Mouse (Mus musculus): ENCODE results near the gene Zzef1. TPM values are rescaled to one million over a fixed set of nuclear protein-coding genes. Genes with fewer than 3 reads are reported as not detected.

Zzef1 gene
- total RNA-seq, 2 experiments from 2014 or later = 24.4 to 29.0 TPM

DNA sequence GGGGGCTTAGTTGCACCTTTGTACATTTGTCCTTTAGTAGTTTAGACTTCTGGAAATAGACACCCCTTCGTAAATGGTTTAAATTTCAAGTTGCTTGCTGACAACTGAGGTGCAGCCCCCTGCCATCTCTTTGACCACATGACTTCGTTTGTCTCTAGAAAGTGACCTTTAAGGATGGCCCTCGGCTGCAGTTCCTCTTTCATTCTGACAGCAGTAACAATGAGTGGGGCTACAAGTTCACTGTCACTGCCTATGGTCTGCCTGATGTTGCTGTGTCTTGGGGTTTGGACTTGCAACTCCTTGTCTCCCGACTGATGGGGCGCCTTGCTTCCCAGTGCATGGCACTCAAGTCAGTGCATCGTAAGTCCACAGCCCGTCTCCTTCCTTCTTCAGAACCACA, 70.4 kb downstream of the Zzef1 start:
- DNase-seq = no peak
- intact Hi-C loops (cut with DNase I) = no loop called here

- DNase-seq = no peak
- intact Hi-C loops (cut with DNase I) = no loop called here
Observed at GRCm38 (mm10) chr11:72872061-72872460, 76.0 kb downstream of the Zzef1 start.

GRCm38 (mm10) chr11:72892623-72893022, 96.6 kb downstream of the Zzef1 start:
- intact Hi-C loops (cut with DNase I) = no loop called here
- no peak for DNase-seq

GRCm38 (mm10) chr11:72908391-72908790, 112.4 kb downstream of the Zzef1 start:
- DNase-seq = no peak
- intact Hi-C loops (cut with DNase I) = no loop called here

DNA sequence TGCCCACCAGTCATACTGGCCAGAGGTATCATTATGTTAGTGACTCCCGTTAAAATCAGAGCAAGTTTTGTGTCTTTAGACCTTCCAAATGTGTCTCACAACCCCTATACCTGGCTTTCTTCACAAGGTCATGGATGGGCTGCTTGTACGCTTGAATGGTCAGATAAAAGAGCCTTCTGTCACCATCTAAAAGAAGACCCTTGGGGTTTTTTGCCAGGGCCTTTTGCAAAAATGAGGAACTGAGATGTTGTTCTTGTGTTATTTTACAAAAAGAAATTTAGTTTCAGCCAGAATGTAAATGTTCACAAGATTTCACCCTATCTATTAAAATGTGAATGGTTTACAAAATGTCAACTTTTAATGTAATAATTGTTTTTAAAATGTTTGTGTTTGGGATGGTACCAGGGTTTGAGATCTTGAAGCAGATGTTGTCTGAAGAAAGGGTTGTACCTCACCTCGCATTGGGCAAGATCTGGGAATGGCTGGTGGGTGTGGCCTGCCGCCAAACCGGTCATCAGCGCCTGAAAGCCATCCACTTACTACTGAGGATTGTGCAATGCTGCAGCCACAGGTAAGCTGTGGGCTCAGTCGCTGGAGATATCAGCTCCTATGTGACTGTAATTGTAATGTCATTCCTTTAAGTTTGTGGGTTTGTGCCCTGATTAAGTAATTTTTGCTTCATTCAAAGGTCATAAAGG, 121.4 kb downstream of the Zzef1 start:
- intact Hi-C loops (cut with DNase I) = no loop called here
- no peak for DNase-seq

- DNase-seq = no peak
- intact Hi-C loops (cut with DNase I) = no loop called here
Observed at GRCm38 (mm10) chr11:72923116-72923515, 127.1 kb downstream of the Zzef1 start.

DNA sequence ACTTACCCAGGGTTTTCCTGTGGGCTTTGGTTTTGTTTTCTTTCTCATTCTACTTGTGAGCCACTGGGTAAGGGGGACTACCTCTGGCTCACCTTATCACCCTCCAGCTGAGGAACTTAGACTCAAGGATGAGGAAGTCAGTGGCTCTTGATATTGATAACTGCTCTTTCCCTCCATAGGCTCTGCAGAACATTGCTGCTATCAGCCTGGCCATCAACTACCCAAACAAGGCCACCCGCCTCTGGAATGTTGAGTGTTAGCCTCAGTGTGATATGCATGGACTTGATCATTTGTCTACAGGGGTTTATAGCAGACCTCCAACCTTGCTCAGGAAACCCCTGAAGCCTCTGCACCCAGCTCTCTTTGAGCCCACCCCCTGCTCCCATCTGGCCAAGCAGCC, 128.4 kb downstream of the Zzef1 start:
- intact Hi-C loops (cut with DNase I) = no loop called here

DNA sequence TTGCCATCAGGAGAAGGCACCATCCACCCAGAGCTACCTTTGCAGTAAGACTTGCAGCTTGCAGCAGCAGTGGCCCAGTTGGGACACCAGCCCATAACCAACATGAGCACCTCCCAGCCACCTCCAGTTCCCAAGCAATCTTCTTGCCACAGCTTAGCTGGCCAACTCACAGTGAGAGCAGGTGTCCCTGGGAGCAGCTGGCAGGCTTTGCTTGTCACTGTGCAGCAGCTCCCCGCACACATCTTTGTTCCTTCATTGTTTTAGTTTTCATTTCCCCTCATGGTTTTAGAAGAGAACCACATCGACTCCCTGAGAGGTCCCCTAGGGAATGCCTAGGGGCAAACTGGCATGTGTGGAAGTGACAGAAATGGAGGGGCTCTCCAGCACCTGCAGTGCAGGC, 129.0 kb downstream of the Zzef1 start:
- DNase-seq = no peak
- intact Hi-C loops (cut with DNase I) = loop anchor here (5.0 kb wide), 3 partner anchors 37 to 117 kb away; partner anchors contain the start of gene Atp2a3

More for the DNA sequence above, 128.4 kb downstream of the Zzef1 start:
- no peak for DNase-seq

DNA sequence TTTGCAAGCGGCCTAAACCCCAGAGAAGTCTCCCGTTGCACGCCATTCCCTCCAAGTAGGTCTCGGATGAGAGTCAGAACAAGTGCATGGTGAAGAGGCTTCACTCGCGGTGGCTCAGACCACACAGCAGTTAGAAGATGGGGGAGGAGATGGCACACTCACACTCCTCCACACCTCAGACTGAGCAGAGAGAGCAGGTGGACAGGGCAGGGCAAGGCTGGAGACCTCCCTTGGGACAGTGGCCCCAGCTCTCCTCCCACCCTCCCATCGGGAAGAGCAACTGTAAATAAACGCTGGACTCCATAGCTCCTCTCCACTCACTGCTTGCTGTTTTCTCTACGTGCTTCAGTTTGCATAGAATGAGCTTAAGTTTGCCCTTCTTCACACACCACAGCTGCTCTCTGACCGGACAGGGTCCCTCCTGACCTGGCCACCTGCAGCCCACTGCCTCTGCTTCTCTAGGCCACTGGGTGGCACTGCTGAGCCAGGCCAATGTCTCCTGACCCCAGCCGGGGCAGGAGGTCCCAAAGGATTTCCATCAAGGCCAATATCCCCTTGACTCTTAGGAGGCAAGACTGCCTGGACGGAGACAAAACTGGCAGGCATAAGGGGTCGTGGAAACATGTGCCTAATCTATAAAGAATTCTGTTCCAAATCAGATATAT, 130.3 kb downstream of the Zzef1 start:
- intact Hi-C loops (cut with DNase I) = loop anchor here (1.0 to 5.0 kb wide), 4 partner anchors 36 to 116 kb away; partner anchors contain the start of gene Atp2a3

GRCm38 (mm10) chr11:72928516-72928915, 132.5 kb downstream of the Zzef1 start:
- DNase-seq = no peak
- intact Hi-C loops (cut with DNase I) = loop anchor here (5.0 kb wide), 3 partner anchors 34 to 114 kb away; partner anchors contain the start of gene Atp2a3

More for the DNA sequence above, 130.3 kb downstream of the Zzef1 start:
- DNase-seq = peak; percentile 79 to 85

GRCm38 (mm10) chr11:72940208-72941143, 144.4 kb downstream of the Zzef1 start:
- peak; percentile 37 to 63 for DNase-seq
- intact Hi-C loops (cut with DNase I) = no loop called here

DNA sequence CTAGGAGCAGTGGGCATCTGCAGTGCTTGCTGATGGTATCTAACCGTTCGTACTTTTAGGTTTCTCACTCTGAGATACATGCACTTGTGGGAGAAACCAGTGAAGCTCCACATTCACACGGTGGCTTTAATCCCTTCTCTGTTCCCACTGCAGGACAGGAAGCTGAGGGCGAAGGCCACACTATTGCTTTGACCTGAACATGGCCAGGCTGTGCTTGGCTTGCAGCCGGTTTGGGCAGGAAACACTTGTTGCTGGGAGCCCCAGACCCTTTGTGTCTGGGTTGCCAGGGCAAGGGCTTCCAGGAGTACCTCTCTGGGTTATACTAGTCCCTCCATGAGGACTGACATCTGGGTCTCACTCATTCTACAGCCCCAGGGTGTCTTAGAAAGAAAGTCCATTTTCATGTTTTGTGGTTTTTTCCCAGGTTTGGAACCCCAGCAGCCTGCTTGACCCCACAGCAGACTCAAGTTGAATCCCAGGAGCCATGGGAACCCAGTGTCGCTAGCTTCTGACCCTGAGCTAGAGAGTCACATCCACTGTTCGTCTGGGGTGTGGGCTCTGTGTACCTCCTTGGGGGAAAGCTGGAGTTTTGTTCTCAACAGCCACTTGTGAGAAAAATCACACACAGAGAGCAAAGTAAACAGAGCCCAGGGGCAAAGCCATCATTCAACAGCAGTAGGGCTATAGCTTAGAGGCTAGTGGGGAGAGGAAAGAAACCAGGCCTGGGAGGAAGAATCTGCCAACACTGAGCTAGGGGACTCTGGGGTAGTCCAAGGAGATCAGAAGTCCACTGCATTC, 149.2 kb downstream of the Zzef1 start:
- intact Hi-C loops (cut with DNase I) = no loop called here
- peak in 1 of 2 experiments; percentile 42 for DNase-seq

DNA sequence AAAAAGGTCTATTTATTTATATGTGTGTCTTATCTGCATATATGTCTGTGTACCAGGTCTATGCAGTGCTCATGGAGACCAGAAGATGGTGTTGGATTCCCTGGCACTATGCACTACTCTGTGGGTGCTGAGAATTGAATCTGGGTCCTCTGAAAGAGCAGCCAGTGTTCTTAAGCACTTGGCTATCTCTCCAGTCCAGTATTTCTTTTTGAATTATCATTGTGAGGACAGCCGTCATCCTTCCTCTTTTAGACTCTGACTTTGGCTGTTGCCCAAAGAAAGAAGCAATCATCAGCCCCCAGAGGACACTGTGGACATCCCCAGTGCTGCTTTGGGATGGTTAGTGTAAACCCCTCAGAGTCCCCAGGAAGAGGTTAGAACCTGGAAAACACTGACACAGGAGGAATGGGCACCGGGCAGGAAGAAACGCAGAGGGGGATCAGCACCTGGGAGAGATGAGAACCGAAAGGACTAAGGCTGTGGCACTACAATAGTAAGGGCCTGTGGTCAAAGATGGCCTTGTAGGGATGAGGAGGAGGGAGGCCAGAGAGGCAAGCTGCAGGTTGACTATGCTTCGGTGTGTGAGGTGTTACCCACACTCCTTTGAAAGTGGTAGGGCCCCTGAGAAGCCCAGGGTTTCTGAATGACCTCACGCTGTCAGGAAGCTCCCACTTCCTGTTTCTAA, 150.0 kb downstream of the Zzef1 start:
- DNase-seq = peak; percentile 19 to 38
- intact Hi-C loops (cut with DNase I) = no loop called here

- DNase-seq = peak in 1 of 2 experiments; percentile 17
- intact Hi-C loops (cut with DNase I) = no loop called here
Observed at GRCm38 (mm10) chr11:72946560-72947119, 150.6 kb downstream of the Zzef1 start.

DNA sequence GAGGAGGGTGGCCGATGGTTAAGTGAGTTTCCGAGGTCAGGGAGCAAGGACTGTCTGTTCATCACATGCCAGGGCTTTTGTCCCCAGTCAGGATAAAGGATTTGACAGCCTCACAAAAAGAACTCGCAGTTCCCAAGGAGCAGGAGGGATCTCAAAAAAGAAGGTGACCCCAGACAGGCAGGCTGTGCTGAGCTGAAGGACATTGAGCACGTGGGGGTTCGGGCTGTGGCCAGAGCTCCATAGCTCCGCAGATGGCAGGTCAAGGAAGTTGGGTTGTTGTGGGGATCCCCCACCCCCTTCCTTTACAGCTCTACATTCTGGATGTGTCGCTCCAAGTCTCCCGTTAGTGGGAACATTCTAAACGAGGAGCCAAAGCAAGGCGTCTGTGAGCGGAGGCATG, 151.8 kb downstream of the Zzef1 start:
- intact Hi-C loops (cut with DNase I) = no loop called here
- no peak for DNase-seq

GRCm38 (mm10) chr11:72948254-72948653, 152.2 kb downstream of the Zzef1 start:
- intact Hi-C loops (cut with DNase I) = no loop called here

DNA sequence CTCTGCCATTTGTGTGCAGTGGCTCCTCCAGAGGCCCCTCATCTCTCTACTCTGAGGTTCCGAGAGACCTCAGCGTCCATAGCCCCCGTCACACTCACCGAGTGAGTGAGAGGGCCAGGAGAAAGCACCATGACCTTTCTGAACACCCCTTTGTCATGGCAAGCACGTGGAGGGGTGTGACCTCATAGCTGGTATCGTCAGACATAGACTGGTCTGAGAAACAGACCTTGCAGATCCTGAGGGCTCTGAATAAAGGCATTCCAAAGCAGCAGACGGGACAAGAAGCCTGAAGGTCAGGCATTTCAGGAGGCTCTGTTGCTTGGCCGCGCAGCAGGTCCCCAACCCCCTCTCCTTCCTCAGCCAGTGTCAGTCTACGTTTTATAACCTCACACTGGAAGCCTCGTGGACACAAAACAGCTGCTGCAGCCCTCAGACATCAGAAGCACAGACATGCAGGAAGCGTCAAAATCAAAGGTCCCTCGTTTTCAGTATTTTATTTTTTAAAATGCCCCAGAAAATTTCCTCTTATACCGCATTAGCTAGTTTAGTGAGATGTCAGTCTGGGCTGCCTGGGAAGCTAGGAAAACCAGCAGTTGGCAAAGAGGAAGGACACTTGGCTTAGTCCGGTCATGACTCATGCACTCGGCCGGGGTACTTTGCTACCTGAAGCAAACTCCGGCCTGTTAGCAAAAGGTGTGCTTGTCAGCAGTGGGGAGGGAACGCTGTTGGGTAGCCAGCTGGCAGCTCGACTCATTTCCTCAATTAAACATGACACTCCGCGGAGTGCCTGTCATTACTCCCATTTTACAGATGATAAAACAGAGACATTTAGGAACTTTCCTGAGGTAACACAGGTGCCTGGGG, 155.3 kb downstream of the Zzef1 start:
- peak in 1 of 2 experiments; percentile 15 for DNase-seq

More at GRCm38 (mm10) chr11:72948254-72948653, 152.2 kb downstream of the Zzef1 start:
- no peak for DNase-seq

GRCm38 (mm10) chr11:72952226-72952625, 156.2 kb downstream of the Zzef1 start:
- intact Hi-C loops (cut with DNase I) = no loop called here
- peak; percentile 45 to 55 for DNase-seq

More for the DNA sequence above, 155.3 kb downstream of the Zzef1 start:
- intact Hi-C loops (cut with DNase I) = no loop called here

Data from heart, postnatal 14 days (tissue).